Mouse (Mus musculus) left cerebral cortex, postnatal 25 days (tissue): ENCODE results near the gene Smlr1. TPM values are rescaled to one million over a fixed set of nuclear protein-coding genes. Genes with fewer than 3 reads are reported as not detected.

Experiments used
- DNase-seq, 2 experiments: peaks; one replicate each; pipeline ENCODE4 v3.0.0; 2022; ENCODE audit warnings: low spot score in 2 of 2, mixed read lengths in 1 of 2
- intact Hi-C: fragments of 180-260 bp; cut with DNase I; formaldehyde crosslinking; loops from one replicate; pipeline ENCODE4 v1.15.1; 2025
- total RNA-seq, 2 experiments: library from RNA; stranded (reverse); gene quantifications; 2 replicates each; pipeline ENCODE4 v1.2.3; 2021

The Smlr1 gene
- total RNA-seq, 2 experiments from 2014 or later, result not detected

DNA sequence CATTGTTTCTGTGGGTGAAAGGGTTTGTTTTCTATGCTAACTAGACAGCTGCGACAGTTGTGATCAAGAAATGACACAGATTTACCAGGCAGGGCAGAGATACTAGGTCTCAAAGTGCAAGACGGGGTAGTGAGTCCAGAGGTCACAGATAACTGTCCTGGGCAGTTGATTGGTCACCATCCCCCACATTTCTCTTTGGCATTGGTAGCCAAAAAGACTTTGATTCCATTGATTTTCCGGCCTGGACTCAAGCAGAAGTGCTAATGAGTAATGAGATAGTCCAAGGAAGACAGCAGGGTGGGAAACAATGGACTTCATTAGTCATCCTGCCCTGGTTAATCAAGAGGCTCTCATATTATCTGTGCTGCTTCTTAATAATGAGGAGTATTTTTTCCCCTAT is 16.1 kb downstream of the Smlr1 start:
- intact Hi-C loops, result no loop called here
- DNase-seq, result no peak

GRCm38 (mm10) chr10:25513821-25514220 is 22.2 kb downstream of the Smlr1 start:
- DNase-seq, result no peak
- intact Hi-C loops, result no loop called here

DNA sequence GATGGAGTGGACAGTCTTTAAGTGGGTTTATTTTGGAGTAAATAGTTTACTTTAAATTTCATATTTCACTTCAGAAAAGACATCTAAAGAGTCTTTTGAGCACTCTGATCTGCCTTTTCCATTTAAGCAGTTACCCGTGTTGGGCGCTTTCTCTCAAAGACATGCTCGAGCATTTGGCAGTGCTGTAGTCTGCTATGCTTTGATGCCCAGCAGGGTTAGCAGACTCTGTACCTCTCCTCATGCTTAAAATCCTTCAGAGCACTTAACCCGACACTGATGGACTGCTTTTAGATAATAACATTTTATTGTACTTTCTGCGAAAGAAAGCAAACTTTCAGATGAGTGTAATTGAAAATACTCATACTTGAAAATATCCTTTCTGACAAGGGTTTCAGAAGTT is 32.8 kb downstream of the Smlr1 start:
- DNase-seq, result no peak
- intact Hi-C loops, result loop anchor here (10.0 kb wide), 1 partner anchor 632 kb away; no protein-coding TSS in a partner anchor

DNA sequence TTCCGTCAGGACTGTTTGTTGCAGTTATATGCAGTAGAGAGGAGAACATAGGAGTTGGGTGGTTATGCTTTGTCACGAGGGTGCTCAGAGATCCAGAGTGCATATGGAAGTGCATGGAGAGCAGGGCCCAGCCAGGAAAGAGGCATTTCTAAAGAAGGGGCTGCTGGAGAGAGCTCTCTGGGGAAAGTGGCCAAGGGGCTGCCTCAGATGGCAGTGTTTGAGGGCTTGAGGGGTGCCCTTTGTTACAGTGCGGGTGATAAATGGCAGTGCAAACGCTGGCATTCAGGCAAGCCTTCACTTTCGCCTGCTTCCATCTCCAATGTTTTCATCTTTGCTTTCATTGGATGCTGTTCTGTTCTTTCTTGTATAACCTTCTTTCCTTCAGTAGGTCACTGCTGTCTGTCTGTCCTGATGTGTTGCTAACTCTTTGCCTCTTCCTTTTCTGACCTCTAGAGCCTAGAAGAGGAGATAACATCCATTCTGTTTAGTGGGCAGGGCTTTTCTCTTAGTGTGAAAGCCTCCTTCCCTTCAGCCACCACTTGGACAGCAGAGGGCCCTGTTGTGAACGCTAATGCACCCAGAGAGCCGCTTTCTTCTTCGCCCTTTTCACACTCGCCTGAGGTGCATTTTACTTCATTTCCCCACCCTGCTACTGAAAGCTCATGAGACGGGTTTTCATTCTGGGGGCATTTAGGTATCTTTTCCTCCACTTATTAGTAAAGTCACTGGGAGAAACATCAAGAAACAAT is 36.6 kb downstream of the Smlr1 start:
- intact Hi-C loops, result loop anchor here (5.0 to 10.0 kb wide), 2 partner anchors 635 to 848 kb away; no protein-coding TSS in a partner anchor
- DNase-seq, result peak in 1 of 2 experiments; percentile 23

DNA sequence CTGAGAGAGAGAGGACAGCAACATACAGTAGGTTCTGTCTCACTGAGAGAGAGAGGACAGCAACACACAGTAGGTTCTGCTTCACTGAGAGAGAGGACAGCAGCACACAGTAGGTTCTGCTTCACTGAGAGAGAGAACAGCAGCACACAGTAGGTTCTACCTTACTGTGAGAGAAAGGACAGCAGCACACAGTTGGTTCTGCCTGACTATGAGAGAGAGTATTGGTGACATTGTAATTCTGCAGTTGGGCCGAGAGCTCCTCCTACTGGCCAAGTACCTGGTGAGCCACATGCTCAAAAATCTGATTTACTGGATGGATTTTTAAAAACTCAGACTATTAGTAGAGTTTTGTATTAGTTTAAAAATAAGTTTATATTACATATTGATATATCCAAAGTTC is 47.6 kb downstream of the Smlr1 start:
- intact Hi-C loops, result loop anchor here (1.0 to 5.0 kb wide), 2 partner anchors 121 to 220 kb away; no protein-coding TSS in a partner anchor
- peak; percentile 77 to 80 for DNase-seq

GRCm38 (mm10) chr10:25482791-25483190 is 53.3 kb downstream of the Smlr1 start:
- intact Hi-C loops, result no loop called here

DNA sequence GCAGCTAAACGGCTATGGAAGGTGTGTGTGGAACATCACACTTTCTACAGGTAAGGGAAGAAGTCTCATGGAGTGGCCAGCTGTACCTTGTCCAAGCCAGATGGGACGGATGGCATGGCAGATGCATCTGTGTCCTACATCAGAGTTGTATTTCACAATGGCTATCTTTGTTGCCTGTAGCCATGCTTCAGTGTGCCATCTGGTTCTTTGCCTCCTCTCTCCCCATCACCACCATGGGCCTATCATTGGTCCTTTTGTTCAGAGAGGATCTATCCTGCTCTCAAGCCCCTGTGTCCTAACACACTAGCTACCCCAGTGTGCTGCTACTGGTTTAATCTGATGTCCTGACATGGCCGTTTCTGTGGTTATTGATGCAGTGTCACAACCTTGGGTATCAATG is 56.4 kb downstream of the Smlr1 start:
- intact Hi-C loops, result loop anchor here (2.0 kb wide), 1 partner anchor 93 kb away; no protein-coding TSS in a partner anchor

More at GRCm38 (mm10) chr10:25482791-25483190, 53.3 kb downstream of the Smlr1 start:
- DNase-seq, result no peak

More for the DNA sequence above, 56.4 kb downstream of the Smlr1 start:
- DNase-seq, result no peak

Other genes starting within 250 kb of the Smlr1 start
- 10 to 100 TPM; 59.1 to 62.1 TPM for gene Akap7, start 228.4 kb downstream of the Smlr1 start, total RNA-seq
- gene Epb41l2, start 176.5 kb downstream of the Smlr1 start, total RNA-seq, result 100 to 1,000 TPM; 132 to 159 TPM